Mouse (Mus musculus) lung, adult 2 months (tissue): ENCODE measurements around the gene Gm17359.

Experiments used
- CTCF ChIP-seq: fragments of 200-500 bp; IDR thresholded peaks from 2 replicates; pipeline ENCODE4 v1.5.1; 2011; ENCODE audit warnings: mild to moderate bottlenecking, low read length, control low read depth; ENCODE audit not compliant: insufficient read depth
- POLR2A ChIP-seq: fragments of 200-500 bp; IDR thresholded peaks from 2 replicates; pipeline ENCODE4 v1.6.1; 2011; ENCODE audit warnings: low read depth, mild to moderate bottlenecking, control low read depth, low read length, borderline replicate concordance; ENCODE audit errors: extremely low read depth

GRCm38 (mm10) chr3:79415929-79416328, 79.5 kb downstream of the Gm17359 start:
- TF ChIP-seq POLR2A (no peak), CTCF (no peak)
